Mouse (Mus musculus) urinary bladder, postnatal 4 days (tissue): Measurements from ENCODE around the gene Plekha6.

Experiments used
- DNase-seq, 2 experiments: peaks; one replicate each; pipeline ENCODE4 v3.0.0; 2021 to 2022; ENCODE audit warnings: low spot score in 2 of 2

Plekha6 gene

GRCm38 (mm10) chr1:133214672-133215359 is 50.8 kb downstream of the Plekha6 start:
- DNase-seq, result no peak

- DNase-seq, result no peak
These were observed 51.3 kb downstream of the Plekha6 start for GRCm38 (mm10) chr1:133215360-133215700.

- DNase-seq, result no peak
These were observed 51.7 kb downstream of the Plekha6 start for GRCm38 (mm10) chr1:133215753-133216152.

GRCm38 (mm10) chr1:133217031-133217430 is 53.0 kb downstream of the Plekha6 start:
- no peak for DNase-seq

- no peak for DNase-seq
These were observed 55.1 kb downstream of the Plekha6 start for GRCm38 (mm10) chr1:133219106-133219505.

- DNase-seq, result no peak
These were observed 57.4 kb downstream of the Plekha6 start for GRCm38 (mm10) chr1:133221459-133221858.

GRCm38 (mm10) chr1:133222445-133222995 is 58.5 kb downstream of the Plekha6 start:
- no peak for DNase-seq

GRCm38 (mm10) chr1:133224674-133225073 is 60.7 kb downstream of the Plekha6 start:
- no peak for DNase-seq

GRCm38 (mm10) chr1:133225137-133225536 is 61.1 kb downstream of the Plekha6 start:
- no peak for DNase-seq

GRCm38 (mm10) chr1:133225561-133225960 is 61.6 kb downstream of the Plekha6 start:
- DNase-seq, result no peak

GRCm38 (mm10) chr1:133225963-133226660 is 62.1 kb downstream of the Plekha6 start:
- peak in 1 of 2 experiments; percentile 54 for DNase-seq

- DNase-seq, result peak in 1 of 2 experiments; percentile 66
These were observed 62.9 kb downstream of the Plekha6 start for GRCm38 (mm10) chr1:133226928-133227327.

- DNase-seq, result no peak
These were observed 63.4 kb downstream of the Plekha6 start for GRCm38 (mm10) chr1:133227378-133227777.

GRCm38 (mm10) chr1:133228809-133229487 is 64.9 kb downstream of the Plekha6 start:
- no peak for DNase-seq

GRCm38 (mm10) chr1:133231523-133232193 is 67.6 kb downstream of the Plekha6 start:
- no peak for DNase-seq

GRCm38 (mm10) chr1:133235909-133236308 is 71.9 kb downstream of the Plekha6 start:
- no peak for DNase-seq

GRCm38 (mm10) chr1:133236693-133237440 is 72.9 kb downstream of the Plekha6 start:
- DNase-seq, result no peak

- peak; percentile 55 to 68 for DNase-seq
These were observed 73.7 kb downstream of the Plekha6 start for GRCm38 (mm10) chr1:133237670-133238069.

GRCm38 (mm10) chr1:133239121-133239812 is 75.3 kb downstream of the Plekha6 start:
- DNase-seq, result no peak

- DNase-seq, result no peak
These were observed 75.8 kb downstream of the Plekha6 start for GRCm38 (mm10) chr1:133239813-133240160.

- DNase-seq, result no peak
These were observed 76.9 kb downstream of the Plekha6 start for GRCm38 (mm10) chr1:133240881-133241280.
